Mouse (Mus musculus): ENCODE data around the gene Olfr381. TPM values are rescaled to one million over a fixed set of nuclear protein-coding genes. Genes with fewer than 3 reads are reported as not detected.
"Not testable (repeated sequence)": the region's sequence is repeated elsewhere in the genome, so short reads cannot be mapped to it uniquely, and the experiment has no call there.

Olfr381 gene
- not detected in 2 replicates for polyA plus RNA-seq (2015; fragmentation: Nextera tagmentation; extraction: Ambion mirVana)

DNA sequence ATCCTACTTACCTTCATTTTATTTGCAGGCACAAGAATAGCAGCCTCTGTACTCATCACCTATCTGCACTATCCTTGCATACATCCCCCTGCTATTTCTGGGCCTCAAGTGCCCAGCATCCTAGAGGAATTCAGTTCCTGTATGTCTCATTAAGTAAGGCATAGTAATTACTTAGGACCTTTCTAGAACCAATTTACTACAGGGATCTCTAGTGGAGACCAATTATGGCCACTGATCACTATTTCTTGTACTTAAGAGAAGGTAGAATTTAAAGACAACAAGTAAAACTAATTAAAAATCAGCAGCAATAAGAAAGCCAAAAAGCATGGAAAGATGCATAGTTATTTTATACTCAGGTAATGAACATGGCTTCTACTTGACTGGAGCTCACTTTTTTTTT, at the start of gene Olfr381:
Olfr381 (minus strand) TSS at position 101 of the 400 bp plus-strand sequence.
- Histone ChIP-seq H3K27me3 (no peaks in the 10 kb centered on the region), H3K36me3 (no peaks in the 10 kb centered on the region), H3K4me3 (no peak within 1 kb of the TSS), H3K9me3 (no peaks in the 10 kb centered on the region), H3K4me2 (no peak within 1 kb of the TSS), H3K9ac (no peak within 1 kb of the TSS), H3K4me1 (replicated peaks) (no peaks in the 10 kb centered on the region), H3K27ac (replicated peaks) (no peak within 1 kb of the TSS)
- no peak for ATAC-seq (ENCODE audit: low FRiP score, low read depth)

GRCm38 (mm10) chr11:73528971-73529370, 37.6 kb upstream of the Olfr381 start:
- WGBS, result 91% methylated on average over 1 of the region's 1 CpGs
- not testable (repeated sequence) for H3K4me1 ChIP-seq (replicated peaks); H3K4me3 ChIP-seq; H3K9me3 ChIP-seq; H3K9ac ChIP-seq; H3K4me2 ChIP-seq; ATAC-seq (ENCODE audit: low FRiP score, low read depth); H3K27me3 ChIP-seq; H3K27ac ChIP-seq (replicated peaks); H3K36me3 ChIP-seq

- Histone ChIP-seq H3K27me3 (no peaks in the 10 kb centered on the region), H3K27ac (replicated peaks) (no peak within 1 kb of the TSS), H3K4me2 (no peak within 1 kb of the TSS), H3K9ac (no peak within 1 kb of the TSS), H3K4me3 (no peak within 1 kb of the TSS), H3K36me3 (no peaks in the 10 kb centered on the region), H3K4me1 (replicated peaks) (no peaks in the 10 kb centered on the region), H3K9me3 (peaks cover 6% of the 10 kb centered on the region; the same call in 1 of the 2 replicates)
- ATAC-seq (ENCODE audit: low FRiP score, low read depth), result no peak
These were observed 25.7 kb upstream of the Olfr381 start, which contains the start of gene Olfr382 for GRCm38 (mm10) chr11:73517097-73517496. TSS of gene Olfr382 (minus strand) at chr11:73517197.

DNA sequence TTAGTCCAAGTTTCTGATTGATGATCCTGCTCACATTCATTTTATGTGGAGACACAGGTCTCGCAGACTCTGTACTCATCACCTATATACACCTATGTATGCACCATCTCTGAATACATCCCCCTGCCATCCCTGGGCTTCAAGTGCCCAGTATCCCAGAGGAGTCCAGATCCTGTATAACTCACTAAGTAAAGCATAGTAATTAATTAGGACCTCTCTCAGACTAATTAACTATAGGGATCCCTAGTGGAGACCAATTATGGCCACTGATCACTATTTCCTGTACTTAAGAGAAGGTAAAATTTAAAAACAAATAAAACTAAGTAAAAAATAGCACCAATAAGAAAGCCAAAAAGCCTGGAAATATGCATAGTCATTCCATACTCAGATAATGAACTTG, 34.0 kb downstream of the Olfr381 start, which contains the start of gene Olfr380:
Olfr380 (minus strand) TSS at position 101 of the 400 bp plus-strand sequence.
- no peaks in the 10 kb centered on the region for H3K27me3 ChIP-seq
- H3K4me3 ChIP-seq, result no peak within 1 kb of the TSS
- H3K27ac ChIP-seq (replicated peaks), result no peak within 1 kb of the TSS
- WGBS, result 94% methylated on average over 1 of the region's 1 CpGs
- no peak within 1 kb of the TSS for H3K4me2 ChIP-seq
- no peaks in the 10 kb centered on the region for H3K36me3 ChIP-seq
- H3K4me1 ChIP-seq (replicated peaks), result no peaks in the 10 kb centered on the region
- H3K9me3 ChIP-seq, result no peaks in the 10 kb centered on the region; the same call in 1 of the 2 replicates
- ATAC-seq (ENCODE audit: low FRiP score, low read depth), result no peak
- no peak within 1 kb of the TSS for H3K9ac ChIP-seq

Other genes with a start within 250 kb of the Olfr381 start
- gene Trpv3, start 224.2 kb downstream of the Olfr381 start, polyA plus RNA-seq (2015; fragmentation: Nextera tagmentation; extraction: Ambion mirVana), result 0.22 and 0.25 TPM in 2 replicates
- 2.0 and 2.2 TPM in 2 replicates for gene Aspa, start 162.0 kb downstream of the Olfr381 start, polyA plus RNA-seq (2015; fragmentation: Nextera tagmentation; extraction: Ambion mirVana)
- gene Gm49340, start 161.9 kb downstream of the Olfr381 start, polyA plus RNA-seq (2015; fragmentation: Nextera tagmentation; extraction: Ambion mirVana), result not detected in 2 replicates
- gene Spata22, start 161.9 kb downstream of the Olfr381 start, polyA plus RNA-seq (2015; fragmentation: Nextera tagmentation; extraction: Ambion mirVana), result 0.25 TPM in 1 of 2 replicates, not detected in the other
- gene Olfr20, start 140.8 kb downstream of the Olfr381 start, polyA plus RNA-seq (2015; fragmentation: Nextera tagmentation; extraction: Ambion mirVana), result not detected in 2 replicates
- not detected in 2 replicates for gene Olfr376, start 120.4 kb downstream of the Olfr381 start, polyA plus RNA-seq (2015; fragmentation: Nextera tagmentation; extraction: Ambion mirVana)
- not detected in 2 replicates for gene Olfr1, start 92.0 kb downstream of the Olfr381 start, polyA plus RNA-seq (2015; fragmentation: Nextera tagmentation; extraction: Ambion mirVana)
- not detected in 2 replicates for gene Olfr378, start 63.1 kb downstream of the Olfr381 start, polyA plus RNA-seq (2015; fragmentation: Nextera tagmentation; extraction: Ambion mirVana)
- gene Olfr380, start 34.1 kb downstream of the Olfr381 start, polyA plus RNA-seq (2015; fragmentation: Nextera tagmentation; extraction: Ambion mirVana), result not detected in 2 replicates
- gene Olfr382, start 25.6 kb upstream of the Olfr381 start, polyA plus RNA-seq (2015; fragmentation: Nextera tagmentation; extraction: Ambion mirVana), result not detected in 2 replicates
- not detected in 2 replicates for gene Olfr385, start 101.4 kb upstream of the Olfr381 start, polyA plus RNA-seq (2015; fragmentation: Nextera tagmentation; extraction: Ambion mirVana)
- gene Olfr384, start 107.0 kb upstream of the Olfr381 start, polyA plus RNA-seq (2015; fragmentation: Nextera tagmentation; extraction: Ambion mirVana), result not detected in 2 replicates
- not detected in 2 replicates for gene Zfp735, start 197.2 kb upstream of the Olfr381 start, polyA plus RNA-seq (2015; fragmentation: Nextera tagmentation; extraction: Ambion mirVana)